Mouse (Mus musculus) lung, postnatal 14 days (tissue): Measurements from ENCODE around the gene Msmb.
"Not testable (repeated sequence)": the region's sequence is repeated elsewhere in the genome, so short reads cannot be mapped to it uniquely, and the experiment has no call there.

Experiments
- DNase-seq: peaks from one replicate; pipeline ENCODE4 v3.0.0; 2021

Msmb gene

GRCm38 (mm10) chr14:32179393-32180195 lies 37.8 kb downstream of the Msmb start:
- no peak for DNase-seq

GRCm38 (mm10) chr14:32180861-32181260 lies 39.0 kb downstream of the Msmb start:
- DNase-seq, result no peak

GRCm38 (mm10) chr14:32183846-32184245 lies 42.0 kb downstream of the Msmb start:
- no peak for DNase-seq

GRCm38 (mm10) chr14:32190627-32191391 lies 49.0 kb downstream of the Msmb start:
- no peak for DNase-seq

- DNase-seq, result no peak
Measured at GRCm38 (mm10) chr14:32191926-32192325, 50.1 kb downstream of the Msmb start.

- peak; percentile 63 for DNase-seq
Measured at GRCm38 (mm10) chr14:32192437-32192836, 50.6 kb downstream of the Msmb start.

- not testable (repeated sequence) for DNase-seq
Measured at GRCm38 (mm10) chr14:32193557-32193956, 51.7 kb downstream of the Msmb start.

GRCm38 (mm10) chr14:32201354-32201753 lies 59.5 kb downstream of the Msmb start:
- DNase-seq, result no peak

DNA sequence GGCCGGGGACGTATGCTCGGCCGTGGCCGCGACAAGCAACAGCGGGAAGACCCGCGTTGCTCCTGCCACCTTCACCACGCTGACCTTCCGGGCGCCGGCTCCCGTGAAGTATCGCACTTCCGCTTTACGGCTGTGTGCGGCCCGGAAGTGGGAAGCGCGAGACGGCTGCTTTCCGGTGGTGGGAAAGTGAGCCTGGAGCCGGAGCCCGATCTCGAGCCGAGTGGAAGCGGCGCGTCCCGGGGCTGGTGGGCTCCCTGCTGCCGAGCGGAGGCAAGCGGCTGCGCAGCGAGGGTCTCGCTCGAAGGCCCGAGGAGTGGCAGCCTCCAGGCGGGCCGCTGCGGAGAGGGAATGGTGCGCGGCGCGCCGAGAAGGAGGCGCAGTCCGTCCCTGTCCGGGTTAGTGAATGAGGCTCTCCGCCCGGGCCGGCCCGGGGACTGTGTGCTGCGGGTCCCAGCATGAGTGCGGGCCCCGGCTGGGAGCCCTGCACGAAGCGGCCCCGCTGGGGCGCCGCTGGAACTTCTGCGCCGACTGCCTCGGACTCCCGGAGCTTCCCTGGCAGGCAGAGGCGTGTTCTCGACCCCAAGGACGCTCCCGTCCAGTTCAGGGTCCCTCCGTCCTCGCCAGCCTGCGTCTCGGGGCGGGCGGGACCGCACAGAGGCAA lies 60.1 kb downstream of the Msmb start, which contains the start of the genes Timm23 and Parg:
Gene Timm23, minus strand, starts transcription at position 108 of the 661 bp plus-strand sequence.
Gene Parg, plus strand, starts transcription at position 159 of the 661 bp plus-strand sequence.
- peak; percentile 85 for DNase-seq
